Mouse (Mus musculus) neutrophil, adult 5-6 weeks (primary cell): ENCODE data around the gene Triobp. TPM values are rescaled to one million over a fixed set of nuclear protein-coding genes. Genes with fewer than 3 reads are reported as not detected.
A peak's percentile ranks its signal among the peaks of the same experiment; 100 is the strongest.

ENCODE experiments used
- ATAC-seq: fragments of 151-379, 151-347 bp; 2 replicates; pipeline ENCODE4 v1.8.0; 2017; ENCODE audit warnings: mild to moderate bottlenecking, moderate TSS enrichment; ENCODE audit not compliant: insufficient number of reproducible peaks, poor library complexity, low FRiP score, severe bottlenecking; ENCODE audit errors: extremely low read depth
- total RNA-seq: library from RNA; stranded (forward); fragments of 200-1000 nt; gene quantifications from 2 replicates; pipeline ENCODE4 v1.2.3, GENCODE M21; 2017

Triobp gene
- total RNA-seq, result 37.2 and 41.9 TPM in 2 replicates

DNA sequence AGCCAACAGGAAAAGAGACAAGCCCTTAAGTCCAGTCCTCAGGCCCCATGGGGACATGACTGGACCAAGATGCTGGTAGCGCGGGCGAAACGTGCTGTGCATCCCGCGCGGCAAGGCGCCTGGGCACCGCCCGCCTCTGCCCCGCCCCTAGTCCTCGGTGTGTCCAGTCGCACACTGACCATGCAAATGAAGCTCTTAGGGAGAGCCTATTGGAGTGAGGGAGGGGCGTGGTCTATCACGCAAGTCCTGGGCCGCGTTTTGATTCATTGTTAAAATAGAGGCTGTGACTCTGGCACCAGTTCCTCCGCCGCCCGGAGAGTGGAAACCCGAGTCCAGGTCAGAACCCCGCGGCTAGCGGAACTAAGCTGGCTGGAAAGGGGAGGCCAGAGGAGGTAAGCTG, at the start of gene Triobp:
TSS of gene Triobp (plus strand) at position 68 of the 400 bp plus-strand sequence.
- peak; percentile 61 for ATAC-seq

DNA sequence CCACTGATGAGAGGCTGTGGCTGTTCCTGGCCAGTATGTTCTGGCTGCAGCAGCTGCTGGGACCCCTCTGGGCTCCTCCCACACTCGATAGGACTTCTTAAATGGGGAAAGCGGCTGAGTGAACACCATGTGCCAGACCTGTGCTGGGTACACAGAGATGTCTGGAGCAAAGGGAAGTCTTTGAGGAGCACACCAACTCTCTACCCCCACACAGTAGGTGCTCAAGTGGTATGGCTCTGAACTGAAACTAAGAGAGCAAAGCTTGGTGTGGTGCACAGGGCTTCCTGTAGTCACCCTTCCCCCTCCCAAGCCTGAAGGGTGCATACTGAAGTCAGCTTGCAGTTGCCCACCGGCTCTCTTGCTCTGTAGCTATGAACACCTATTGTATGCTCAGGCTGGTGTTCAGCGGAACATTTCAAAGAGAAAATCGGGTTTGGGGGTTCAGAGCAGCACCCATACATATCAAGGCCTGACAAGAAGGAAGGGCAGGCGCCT, 49.0 kb upstream of the Triobp start:
- ATAC-seq, result peak; percentile 37; the same call in 1 of the 2 replicates

DNA sequence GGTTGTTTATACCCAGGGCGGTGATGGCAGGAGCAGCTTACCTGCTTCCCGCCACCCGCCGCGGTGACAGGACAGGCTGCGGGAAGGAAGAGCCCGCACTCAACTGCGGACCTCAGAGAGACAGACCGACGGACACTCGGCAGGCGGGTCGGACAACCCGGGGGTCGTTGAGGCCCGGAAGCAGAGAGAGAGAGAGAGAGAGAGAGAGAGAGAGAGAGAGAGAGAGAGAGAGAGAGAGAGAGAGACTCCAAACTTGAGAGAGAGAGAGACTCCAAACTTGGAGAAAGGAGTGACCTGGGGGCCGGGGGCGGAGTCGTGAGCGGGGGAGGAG, 48.1 kb upstream of the Triobp start, which contains the start of gene Gm49510:
TSS of gene Gm49510 (plus strand) at position 259 of the 331 bp plus-strand sequence.
- no peak for ATAC-seq

DNA sequence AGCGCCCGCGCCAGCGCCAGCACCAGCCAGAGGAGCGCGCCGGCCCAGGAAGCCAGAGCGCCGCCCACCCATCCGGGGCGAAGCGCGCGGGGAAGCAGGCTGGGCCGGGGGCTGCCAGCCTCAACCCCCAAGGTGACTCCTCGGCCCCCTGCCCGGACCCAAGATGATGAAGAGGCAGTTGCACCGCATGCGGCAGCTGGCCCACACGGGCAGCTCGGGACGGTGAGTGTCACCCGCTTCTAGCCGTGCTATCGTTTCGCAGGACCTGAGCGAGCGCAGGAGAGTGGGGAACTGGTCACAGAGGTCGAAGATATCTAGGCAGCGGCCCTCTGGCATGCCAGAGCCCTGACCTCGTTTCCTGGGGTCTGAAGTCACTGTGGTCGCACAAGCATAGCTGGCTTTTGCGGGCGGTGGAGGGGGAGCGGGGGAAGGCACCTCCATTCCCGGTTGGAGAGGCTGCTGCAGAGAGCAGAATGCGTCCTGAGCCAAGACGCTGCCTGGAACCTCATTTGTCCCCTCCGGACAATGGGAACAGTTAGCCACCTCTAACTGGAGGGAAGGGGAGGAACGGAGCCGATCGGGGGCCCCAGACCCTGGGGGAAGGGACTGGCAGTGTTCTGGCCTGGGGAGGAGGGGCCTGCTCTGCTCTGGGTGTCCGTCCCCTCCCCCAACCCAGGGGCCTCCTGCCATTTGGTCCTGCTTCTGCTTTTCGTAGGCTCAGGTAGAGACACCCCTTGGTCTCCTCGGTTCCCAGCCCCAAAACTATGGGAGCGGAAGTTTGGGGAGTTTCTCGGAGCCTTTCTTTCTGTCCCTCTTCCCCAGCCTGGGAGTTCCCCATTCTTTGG, 47.6 kb upstream of the Triobp start, which contains the start of gene Sh3bp1:
TSS of gene Sh3bp1 (plus strand) at position 29 of the 845 bp plus-strand sequence.
- ATAC-seq, result peak; percentile 28

DNA sequence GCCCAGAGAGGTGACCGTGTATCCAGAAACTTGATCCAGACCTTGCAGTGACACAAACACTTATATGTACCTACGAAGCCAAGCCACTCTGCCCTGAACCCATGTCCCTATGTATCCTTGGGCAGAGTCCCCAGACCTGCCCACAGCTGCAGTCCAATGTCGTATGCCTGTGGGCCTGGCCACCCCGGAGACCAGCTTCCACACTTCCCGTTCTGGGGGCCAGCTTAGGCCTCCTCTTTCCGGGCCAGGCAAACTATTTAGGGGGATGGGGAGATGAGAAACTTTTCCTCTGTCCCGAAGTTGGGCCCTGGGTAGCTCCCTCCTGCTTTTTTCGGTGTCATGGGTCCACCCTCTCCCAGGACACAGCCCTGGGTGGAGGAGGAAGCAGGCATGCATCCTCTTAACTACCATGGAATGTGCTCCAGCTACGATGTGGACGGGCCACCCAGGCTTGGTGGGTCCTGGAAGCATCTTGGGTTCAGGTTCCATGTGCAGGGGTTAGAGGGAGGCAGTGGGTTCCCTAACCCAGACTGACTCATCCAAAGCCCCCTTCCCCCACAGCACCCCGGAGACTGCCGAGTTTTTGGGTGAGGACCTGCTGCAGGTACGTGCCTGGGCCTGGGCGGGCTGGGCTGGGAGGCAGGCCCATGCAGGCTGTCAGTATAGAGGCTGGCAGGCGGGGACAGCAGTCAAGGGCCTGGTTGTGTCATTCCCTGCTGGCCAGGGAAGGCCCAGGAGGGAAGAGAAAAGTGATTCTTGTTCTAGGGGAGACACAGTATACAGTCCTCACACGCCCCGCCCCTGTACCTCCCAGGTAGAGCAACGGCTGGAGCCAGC, 46.7 kb upstream of the Triobp start:
- no peak for ATAC-seq

DNA sequence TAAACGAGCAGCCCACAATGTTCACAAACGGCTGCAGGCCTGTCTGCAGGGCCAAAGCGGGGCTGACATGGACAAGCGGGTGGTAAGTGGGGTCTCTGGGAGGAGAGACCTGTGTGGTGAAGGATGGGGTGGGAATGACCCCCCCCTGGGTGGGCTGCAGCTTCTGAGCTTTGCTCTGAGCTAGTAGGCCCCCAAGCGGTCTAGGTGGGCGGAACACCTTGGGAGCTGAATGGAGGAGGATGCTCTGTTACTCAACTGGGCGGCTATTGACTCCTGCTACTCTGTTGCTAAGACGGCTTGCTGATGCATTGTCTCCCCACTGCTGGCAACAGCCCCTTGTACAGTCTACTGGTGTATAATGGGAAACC, 46.1 kb upstream of the Triobp start:
- no peak for ATAC-seq

DNA sequence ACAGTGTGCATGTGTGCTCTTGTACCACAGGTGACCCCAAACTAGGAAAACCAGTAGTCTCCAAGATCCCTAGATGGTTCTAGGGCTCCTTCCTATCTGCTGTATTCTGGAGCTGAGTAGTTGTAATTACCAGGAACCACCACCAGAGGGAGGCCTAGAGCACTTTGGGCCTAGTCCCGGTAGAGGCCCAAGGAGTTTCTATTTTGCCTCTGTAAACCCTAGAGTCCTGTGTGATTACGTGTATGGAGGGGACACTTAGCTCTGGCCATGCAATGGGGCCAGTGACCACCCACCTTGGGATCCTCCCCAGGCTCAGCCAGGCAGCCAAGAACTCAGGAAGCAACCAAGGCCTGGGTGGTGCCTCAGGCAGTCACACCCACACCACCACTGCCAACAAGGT, 44.3 kb upstream of the Triobp start:
- ATAC-seq, result peak; percentile 49; the same call in 1 of the 2 replicates

DNA sequence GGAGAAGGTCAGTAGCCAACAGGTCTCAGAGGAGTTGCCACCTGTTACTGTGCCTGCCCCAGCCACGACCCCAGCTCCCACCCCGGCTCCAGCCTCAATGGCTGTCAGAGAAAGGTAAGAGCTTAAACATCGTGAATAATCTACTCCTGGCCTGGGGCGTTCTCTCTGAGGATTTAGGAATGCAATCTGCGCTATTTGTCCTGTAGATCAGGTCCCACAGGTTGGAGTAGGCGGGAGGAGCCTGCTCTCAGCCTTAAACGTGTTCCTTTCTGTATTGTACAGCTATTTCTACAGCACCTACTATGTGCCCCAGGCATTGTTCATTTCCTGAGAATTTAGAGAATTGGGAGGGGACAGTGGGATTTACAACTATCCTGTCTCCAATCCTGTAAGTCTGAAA, 39.1 kb upstream of the Triobp start:
- ATAC-seq, result no peak

DNA sequence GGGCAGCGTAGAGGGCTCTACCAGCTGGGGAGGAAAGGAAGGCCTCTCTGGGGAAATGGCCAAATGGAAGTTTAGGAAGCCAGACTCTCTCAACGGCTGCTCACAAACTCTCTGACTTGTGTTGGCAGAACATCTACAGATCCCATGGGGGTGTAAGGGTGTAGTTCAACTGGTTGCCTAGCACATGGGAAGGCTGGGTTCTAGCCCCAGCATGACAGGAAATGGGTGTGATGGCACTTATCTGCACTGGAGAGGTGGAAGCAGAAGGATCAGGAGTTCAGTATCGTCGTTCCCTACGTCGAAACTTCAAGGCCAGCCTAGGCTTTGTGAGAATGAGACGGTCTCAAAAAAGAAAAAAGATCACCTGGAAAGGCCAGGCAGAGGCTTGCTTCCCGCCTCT, 38.5 kb upstream of the Triobp start:
- ATAC-seq, result no peak

DNA sequence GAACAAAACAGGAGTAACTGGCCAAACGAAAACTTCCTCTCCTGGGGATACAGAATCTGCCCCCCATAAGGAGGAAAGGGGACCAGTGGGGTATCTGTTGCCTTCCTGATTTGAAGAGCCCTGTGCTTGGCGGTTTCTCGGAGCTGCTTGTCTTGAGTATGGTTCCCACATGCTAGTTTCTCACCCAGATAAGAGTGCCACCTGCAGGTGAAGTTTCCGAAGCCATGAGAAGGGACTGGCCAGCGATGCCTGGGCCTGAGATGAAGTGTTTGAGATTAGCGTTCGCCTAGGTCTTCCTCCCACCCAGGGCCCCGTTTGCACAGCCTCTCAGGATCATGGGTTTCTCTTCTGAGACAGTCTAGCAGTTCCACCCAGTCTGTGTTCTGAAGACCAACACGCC, 35.5 kb upstream of the Triobp start:
- no peak for ATAC-seq

DNA sequence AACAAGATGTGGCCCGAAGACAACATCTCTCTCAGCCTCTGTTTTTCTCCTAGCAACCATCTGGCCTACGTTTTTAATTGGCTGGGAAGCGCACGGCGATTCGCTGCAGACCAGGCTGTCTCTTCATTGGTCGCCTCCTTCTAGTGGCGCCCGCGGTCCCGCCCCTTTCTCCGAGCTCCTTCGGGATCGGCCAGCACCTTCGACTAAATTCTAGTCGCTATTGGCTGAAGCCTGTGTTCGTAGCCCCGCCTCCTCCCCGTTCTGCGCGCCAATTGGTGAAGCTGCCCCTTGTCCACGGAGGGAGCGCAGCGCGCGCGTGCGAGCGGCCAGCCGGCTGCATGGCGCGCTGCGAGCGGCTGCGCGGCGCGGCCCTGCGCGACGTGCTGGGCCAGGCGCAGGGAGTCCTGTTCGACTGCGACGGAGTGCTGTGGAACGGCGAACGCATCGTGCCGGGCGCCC, 33.9 kb upstream of the Triobp start, which contains the start of gene Pdxp:
TSS of gene Pdxp (plus strand) at position 288 of the 459 bp plus-strand sequence.
- ATAC-seq, result peak; percentile 82

DNA sequence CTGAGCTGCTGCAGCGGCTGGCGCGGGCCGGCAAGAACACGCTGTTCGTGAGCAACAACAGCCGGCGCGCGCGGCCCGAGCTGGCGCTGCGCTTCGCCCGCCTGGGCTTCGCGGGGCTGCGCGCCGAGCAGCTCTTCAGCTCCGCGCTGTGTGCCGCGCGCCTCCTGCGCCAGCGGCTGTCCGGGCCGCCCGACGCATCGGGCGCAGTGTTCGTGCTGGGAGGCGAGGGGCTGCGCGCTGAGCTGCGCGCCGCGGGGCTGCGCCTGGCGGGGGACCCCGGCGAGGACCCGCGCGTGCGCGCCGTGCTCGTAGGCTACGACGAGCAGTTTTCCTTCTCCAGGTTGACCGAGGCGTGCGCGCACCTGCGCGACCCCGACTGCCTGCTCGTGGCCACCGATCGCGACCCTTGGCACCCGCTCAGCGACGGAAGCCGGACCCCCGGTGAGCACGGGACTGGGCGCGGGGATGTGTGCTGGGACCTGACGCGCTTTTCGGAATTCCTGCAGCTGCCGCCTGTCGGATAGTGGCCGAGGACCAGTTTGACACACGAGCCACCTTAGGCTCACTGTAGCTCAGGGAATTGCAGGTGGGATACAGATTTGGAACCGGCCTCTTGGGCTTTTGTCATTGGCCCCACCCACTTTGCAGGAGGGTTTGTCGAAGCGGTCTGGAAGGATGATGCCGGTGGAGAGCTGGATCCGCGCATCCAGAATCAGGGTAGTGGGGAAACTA, 33.3 kb upstream of the Triobp start:
- no peak for ATAC-seq

DNA sequence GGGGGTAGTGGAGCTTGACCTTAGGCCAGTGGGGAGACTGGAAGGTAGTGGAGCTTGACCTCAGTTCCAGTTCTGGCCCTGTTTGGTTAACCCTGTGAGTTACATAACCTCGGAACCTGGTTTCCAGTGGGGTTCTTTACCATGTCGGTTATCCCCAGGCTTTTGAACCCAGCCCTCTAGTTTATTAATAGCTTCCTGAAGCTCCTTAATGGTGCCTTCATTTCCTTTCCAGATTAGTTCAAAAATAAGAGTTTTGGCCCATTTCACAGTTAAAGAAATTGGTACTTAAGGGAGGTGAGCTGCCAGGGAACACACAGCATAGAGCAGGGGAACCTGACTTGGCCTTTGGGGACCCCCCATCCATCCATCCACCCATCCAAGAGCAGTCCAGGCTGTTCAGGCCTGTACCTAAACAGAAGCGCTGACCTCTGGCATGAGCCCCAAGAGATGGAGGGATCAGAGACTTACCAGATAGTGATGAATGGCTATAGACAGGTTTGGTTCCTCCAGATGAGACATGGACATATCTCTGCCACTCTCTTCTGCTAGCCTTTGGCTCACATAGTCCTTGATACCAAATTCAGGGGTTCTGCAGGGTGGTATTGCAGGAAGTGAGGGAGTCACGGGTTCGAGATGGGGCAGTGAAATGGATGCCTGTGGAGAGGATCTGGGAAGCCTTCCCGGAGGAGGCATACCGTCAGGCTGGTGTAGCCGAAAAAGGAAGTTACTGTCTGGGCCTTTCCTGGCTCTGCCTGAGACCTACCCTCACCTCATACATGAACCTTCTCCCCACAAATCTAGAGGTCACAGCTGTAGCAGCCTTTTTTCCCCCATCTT, 32.5 kb upstream of the Triobp start:
- no peak for ATAC-seq

DNA sequence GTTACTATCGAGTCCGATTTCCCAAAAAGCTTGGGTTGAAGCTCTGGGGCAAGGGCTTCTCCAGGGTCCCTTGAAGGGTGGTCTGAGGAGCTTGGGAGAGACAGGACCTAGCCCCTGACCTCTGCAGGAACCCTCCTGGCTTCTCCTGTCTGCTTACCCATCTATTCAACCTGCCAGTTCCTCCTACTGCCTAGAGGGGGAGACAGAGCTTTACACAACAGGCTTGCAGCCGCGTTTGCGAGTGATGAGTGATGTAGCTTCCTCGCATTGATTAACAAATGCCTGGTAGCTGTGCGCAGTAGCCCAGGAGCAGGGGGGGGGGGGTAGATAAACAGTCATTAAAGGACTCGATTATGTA, 31.9 kb upstream of the Triobp start:
- peak; percentile 67 for ATAC-seq

DNA sequence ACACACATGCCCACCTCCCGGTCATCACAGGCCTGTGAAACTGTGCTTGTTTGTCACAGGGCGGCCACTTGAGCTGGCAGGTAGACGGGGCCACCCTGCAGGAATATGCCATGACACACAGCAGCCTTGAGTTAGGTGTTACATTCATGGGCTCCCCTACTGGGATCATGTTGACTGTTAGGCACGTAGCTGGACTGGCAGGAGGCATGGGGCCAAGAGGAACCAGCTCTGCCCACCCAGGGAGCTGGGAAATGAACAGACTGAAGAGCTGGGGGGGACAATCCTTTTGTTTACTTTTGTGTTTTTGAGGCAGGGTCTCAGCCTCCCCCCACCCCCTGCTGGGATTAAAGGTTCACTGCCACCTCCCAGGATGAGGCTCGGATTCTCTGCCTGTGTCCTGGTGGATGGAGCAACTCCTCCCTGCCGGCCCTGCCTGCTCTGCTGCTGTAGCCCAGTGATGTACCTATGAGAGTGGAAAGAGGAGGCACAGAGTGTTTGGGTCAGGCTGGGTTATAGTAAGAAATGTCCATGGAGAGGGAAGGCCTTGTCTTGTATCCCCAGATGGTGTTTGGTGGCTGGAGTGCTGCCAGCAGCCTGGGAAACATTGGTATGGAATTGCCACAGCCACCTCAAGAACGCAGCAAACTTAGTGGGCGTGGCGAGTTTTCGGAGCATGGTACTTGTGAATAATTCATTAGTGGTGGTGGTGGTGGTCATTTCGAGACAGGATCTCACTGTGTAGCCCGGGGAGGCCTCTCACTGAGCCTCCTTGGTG, 31.3 kb upstream of the Triobp start:
- ATAC-seq, result no peak

DNA sequence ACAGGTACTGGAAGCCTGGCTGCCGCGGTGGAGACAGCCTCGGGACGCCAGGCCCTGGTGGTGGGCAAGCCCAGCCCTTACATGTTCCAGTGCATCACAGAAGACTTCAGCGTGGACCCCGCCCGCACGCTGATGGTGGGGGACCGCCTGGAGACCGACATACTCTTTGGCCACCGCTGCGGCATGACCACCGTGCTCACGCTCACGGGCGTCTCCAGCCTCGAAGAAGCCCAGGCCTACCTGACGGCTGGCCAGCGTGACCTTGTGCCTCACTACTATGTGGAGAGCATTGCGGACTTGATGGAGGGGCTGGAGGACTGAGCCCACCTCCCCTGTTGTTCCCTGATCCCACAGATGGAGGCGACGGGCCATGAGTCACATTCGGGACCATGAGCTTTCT, 29.4 kb upstream of the Triobp start:
- ATAC-seq, result no peak

DNA sequence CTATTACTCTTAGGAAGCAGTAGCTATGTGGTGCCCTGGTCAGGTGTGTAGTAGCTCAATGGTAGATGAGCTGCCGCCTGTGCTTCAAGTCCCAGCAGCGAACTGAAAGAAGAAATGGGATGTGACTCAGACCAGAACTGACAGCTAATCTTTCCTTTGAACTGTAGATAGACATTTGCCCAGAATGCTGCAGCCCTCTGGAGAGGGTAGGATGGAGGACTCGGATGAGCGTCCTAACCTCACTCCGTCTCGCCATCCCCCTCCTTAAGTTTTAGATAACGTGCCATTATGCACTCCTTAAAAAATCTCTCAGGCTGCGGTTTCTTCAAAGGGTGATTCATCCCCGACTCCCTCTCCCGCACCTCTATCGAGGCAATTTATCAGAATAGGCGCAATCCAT, 27.6 kb upstream of the Triobp start:
- ATAC-seq, result no peak

DNA sequence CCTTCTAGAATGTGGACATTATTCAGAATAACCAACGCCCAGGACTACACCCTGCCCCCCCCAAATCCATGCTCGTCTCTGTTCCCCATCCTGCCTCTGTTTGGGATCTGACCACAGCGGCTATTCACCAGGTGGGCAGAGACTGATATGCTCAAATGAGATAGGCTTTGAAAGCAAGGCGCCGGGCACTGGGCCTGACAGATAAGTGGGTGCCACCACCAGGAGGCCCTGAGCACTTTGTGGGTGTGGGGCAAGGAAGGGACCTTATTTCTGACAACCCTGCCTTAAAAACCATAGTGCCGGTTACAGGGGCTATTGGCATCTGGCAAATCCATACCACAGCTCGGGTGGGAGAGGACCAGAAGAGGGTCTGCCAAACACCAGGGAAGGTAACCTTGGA, 24.8 kb upstream of the Triobp start:
- ATAC-seq, result no peak
